Mouse (Mus musculus) lung, embryonic 14.5 days (tissue): ENCODE data around the gene Igf2r. TPM values are rescaled to one million over a fixed set of nuclear protein-coding genes. Genes with fewer than 3 reads are reported as not detected.

Experiments used
- ATAC-seq: fragments of 200-750 bp; cut with Nextera tagmentation; 2 replicates; pipeline ENCODE4 v1.8.0; 2017; ENCODE audit warnings: mild to moderate bottlenecking, moderate TSS enrichment, moderate library complexity; ENCODE audit not compliant: insufficient read depth
- DNase-seq: peaks from one replicate; pipeline ENCODE4 v3.0.0-alpha.2; 2015
- H3K27ac ChIP-seq: fragments of 300-500 bp; sonication (generic); 2 replicates; pipeline ENCODE4 v1.5.1; 2014; ENCODE audit warnings: low read depth, mild to moderate bottlenecking, moderate library complexity
- H3K27me3 ChIP-seq: fragments of 300-500 bp; sonication (generic); 2 replicates; pipeline ENCODE4 v1.6.1; 2014; ENCODE audit warnings: low read length, control low read depth; ENCODE audit not compliant: insufficient read depth
- H3K36me3 ChIP-seq: fragments of 300-500 bp; sonication (generic); 2 replicates; pipeline ENCODE4 v1.6.1; 2014; ENCODE audit warnings: control low read depth; ENCODE audit not compliant: insufficient read depth
- H3K4me1 ChIP-seq: fragments of 300-500 bp; sonication (generic); 2 replicates; pipeline ENCODE4 v1.6.1; 2014; ENCODE audit warnings: antibody characterized with exemption, control low read depth; ENCODE audit not compliant: insufficient read depth
- H3K4me2 ChIP-seq: fragments of 300-500 bp; sonication (generic); 2 replicates; pipeline ENCODE4 v1.6.1; 2014; ENCODE audit warnings: mild to moderate bottlenecking
- H3K4me3 ChIP-seq: fragments of 300-500 bp; sonication (generic); 2 replicates; pipeline ENCODE4 v1.5.1; 2014; ENCODE audit warnings: low read depth, low read length
- H3K9ac ChIP-seq: fragments of 300-500 bp; sonication (generic); 2 replicates; pipeline ENCODE4 v1.6.1; 2014
- H3K9me3 ChIP-seq: fragments of 300-500 bp; sonication (generic); 2 replicates; pipeline ENCODE4 v1.6.1; 2016; ENCODE audit warnings: low read depth, low read length, control low read depth
- CTCF ChIP-seq: IDR thresholded peaks from 2 replicates; pipeline ENCODE4 v1.5.1; 2016; ENCODE audit warnings: antibody characterized with exemption, low read depth
- WGBS: fragments of 180-500 bp; shearing (Covaris S2); extraction: QIAGEN DNeasy Blood & Tissue Kit; methylation state at CpG from one replicate; pipeline ENCODE4 v1.1.7; 2014; 5-methylcytosine and 5-hydroxymethylcytosine counted together
- polyA plus RNA-seq: library from polyadenylated mRNA; unstranded; fragments of >200 nt; fragmentation: Nextera tagmentation; extraction: Ambion mirVana; gene quantifications from 2 replicates; pipeline ENCODE4 v1.2.1, GENCODE M21; 2014

Igf2r gene
- 86.6 and 87.0 TPM in 2 replicates for polyA plus RNA-seq

- Histone ChIP-seq H3K27ac (peak within 1 kb of the TSS; percentile 91), H3K36me3 (peaks cover 71% of the 10 kb centered on the region), H3K27me3 (no peaks in the 10 kb centered on the region), H3K4me1 (peaks cover 3% of the 10 kb centered on the region; the same call in 1 of the 2 replicates), H3K4me3 (peak within 1 kb of the TSS; percentile 71), H3K9me3 (peaks cover 4% of the 10 kb centered on the region; the same call in 1 of the 2 replicates), H3K4me2 (peak within 1 kb of the TSS; percentile 55), H3K9ac (peak within 1 kb of the TSS; percentile 94)
- peak; percentile 82 for ATAC-seq
- no peak for TF ChIP-seq CTCF
- peak; percentile 87 for DNase-seq
- WGBS: 41% methylated on average over 67 of the region's 67 CpGs
These were observed at the start of gene Igf2r for GRCm38 (mm10) chr17:12769380-12769921. Gene Igf2r (minus strand): TSS chr17:12769664.

- peaks cover 66% of the 10 kb centered on the region for H3K36me3 ChIP-seq
- H3K27me3 ChIP-seq: no peaks in the 10 kb centered on the region
- 89% methylated on average over 4 of the region's 4 CpGs for WGBS
- DNase-seq (no peak), ATAC-seq (no peak)
- no peak for TF ChIP-seq CTCF
- no peak overlapping the region for H3K9ac ChIP-seq
- H3K4me2 ChIP-seq: no peak overlapping the region
- peaks cover 30% of the 10 kb centered on the region for H3K9me3 ChIP-seq
- H3K4me1 ChIP-seq: no peaks in the 10 kb centered on the region
- no peak overlapping the region for H3K4me3 ChIP-seq
- no peak overlapping the region for H3K27ac ChIP-seq
These were observed 46.4 kb upstream of the Igf2r start for GRCm38 (mm10) chr17:12815885-12816284.

GRCm38 (mm10) chr17:12814502-12814901, 45.0 kb upstream of the Igf2r start:
- Histone ChIP-seq H3K4me1 (peaks cover 6% of the 10 kb centered on the region), H3K27ac (no peak overlapping the region), H3K9me3 (peaks cover 22% of the 10 kb centered on the region; the same call in 1 of the 2 replicates), H3K27me3 (no peaks in the 10 kb centered on the region), H3K9ac (no peak overlapping the region), H3K4me2 (no peak overlapping the region), H3K4me3 (no peak overlapping the region), H3K36me3 (peaks cover 57% of the 10 kb centered on the region)
- 65% methylated on average over 3 of the region's 3 CpGs for WGBS
- DNase-seq: no peak
- TF ChIP-seq CTCF: no peak
- no peak for ATAC-seq

GRCm38 (mm10) chr17:12810973-12811303, 41.5 kb upstream of the Igf2r start:
- DNase-seq: no peak
- no peak for TF ChIP-seq CTCF
- H3K9me3 ChIP-seq: peaks cover 5% of the 10 kb centered on the region; the same call in 1 of the 2 replicates
- no peak overlapping the region for H3K27ac ChIP-seq
- H3K27me3 ChIP-seq: no peaks in the 10 kb centered on the region
- WGBS: 96% methylated on average over 1 of the region's 1 CpGs
- H3K4me3 ChIP-seq: no peak overlapping the region
- H3K9ac ChIP-seq: no peak overlapping the region
- peaks cover 33% of the 10 kb centered on the region for H3K36me3 ChIP-seq
- H3K4me1 ChIP-seq: peaks cover 20% of the 10 kb centered on the region
- peak; percentile 48 for ATAC-seq
- no peak overlapping the region for H3K4me2 ChIP-seq

GRCm38 (mm10) chr17:12810103-12810972, 40.9 kb upstream of the Igf2r start:
- peaks cover 4% of the 10 kb centered on the region; the same call in 1 of the 2 replicates for H3K9me3 ChIP-seq
- no peak overlapping the region for H3K4me2 ChIP-seq
- ATAC-seq: peak; percentile 91
- H3K4me3 ChIP-seq: no peak overlapping the region
- no peak overlapping the region for H3K9ac ChIP-seq
- 15% methylated on average over 14 of the region's 14 CpGs for WGBS
- H3K36me3 ChIP-seq: peaks cover 32% of the 10 kb centered on the region
- H3K27ac ChIP-seq: peak overlapping the region; percentile 77
- peaks cover 20% of the 10 kb centered on the region for H3K4me1 ChIP-seq
- peak; percentile 93 for TF ChIP-seq CTCF
- no peaks in the 10 kb centered on the region for H3K27me3 ChIP-seq
- DNase-seq: peak; percentile 95

- ATAC-seq: no peak
- WGBS: 80% methylated on average over 6 of the region's 6 CpGs
- no peak for DNase-seq
- H3K4me3 ChIP-seq: no peak overlapping the region
- H3K9me3 ChIP-seq: peaks cover 4% of the 10 kb centered on the region; the same call in 1 of the 2 replicates
- no peaks in the 10 kb centered on the region for H3K27me3 ChIP-seq
- peak overlapping the region; percentile 68 for H3K27ac ChIP-seq
- H3K36me3 ChIP-seq: peaks cover 17% of the 10 kb centered on the region; the same call in 1 of the 2 replicates
- peaks cover 20% of the 10 kb centered on the region for H3K4me1 ChIP-seq
- TF ChIP-seq CTCF: no peak
- no peak overlapping the region for H3K9ac ChIP-seq
- H3K4me2 ChIP-seq: no peak overlapping the region
These were observed 39.4 kb upstream of the Igf2r start for GRCm38 (mm10) chr17:12808851-12809250.
